Mouse (Mus musculus) B cell, adult 67 days (primary cell): ENCODE measurements around the gene Ttyh3. TPM values are rescaled to one million over a fixed set of nuclear protein-coding genes. Genes with fewer than 3 reads are reported as not detected.

ENCODE experiments used
- total RNA-seq, 2 experiments: library from RNA; stranded (reverse); gene quantifications; 4 replicates each; pipeline ENCODE4 v1.2.4; 2023

Ttyh3 gene
- 100 to 1,000 TPM; 125 to 128 TPM for total RNA-seq

GRCm38 (mm10) chr5:140648519-140649100 lies at the start of gene Ttyh3:
TSS of gene Ttyh3 (minus strand) at chr5:140649031.

GRCm38 (mm10) chr5:140607001-140607835 lies 41.6 kb downstream of the Ttyh3 start, which contains the start of gene Lfng:
TSS of gene Lfng (plus strand) at chr5:140607320.

Other genes starting within 250 kb of the Ttyh3 start
- gene Eif3b, start 229.7 kb downstream of the Ttyh3 start, total RNA-seq = 100 to 1,000 TPM; 123 to 125 TPM
- under 1 TPM in 1 of 2 experiments, not detected in 1; 0.17 TPM for gene Gm4869, start 203.4 kb downstream of the Ttyh3 start, total RNA-seq
- 10 to 100 TPM; 21.5 to 23.4 TPM for gene Chst12, start 143.5 kb downstream of the Ttyh3 start, total RNA-seq
- gene Grifin, start 84.0 kb downstream of the Ttyh3 start, total RNA-seq = not detected
- 10 to 100 TPM; 38.0 to 46.6 TPM for gene Lfng, start 41.7 kb downstream of the Ttyh3 start, total RNA-seq
- 10 to 100 TPM; 34.1 to 34.6 TPM for gene Iqce, start 53.3 kb upstream of the Ttyh3 start, total RNA-seq
- gene Brat1, start 56.0 kb upstream of the Ttyh3 start, total RNA-seq = 10 to 100 TPM; 25.8 to 33.4 TPM
- 10 to 100 TPM in 1 of 2 experiments, 1 to 10 TPM in 1; 7.0 to 10.7 TPM for gene Amz1, start 75.1 kb upstream of the Ttyh3 start, total RNA-seq
- gene Gna12, start 181.4 kb upstream of the Ttyh3 start, total RNA-seq = 10 to 100 TPM; 22.3 to 25.4 TPM